Mouse (Mus musculus) embryonic fibroblast, embryonic 13.5 days (primary cell): ENCODE data around the gene Cog2.

Experiments
- CTCF ChIP-seq: IDR thresholded peaks from 2 replicates; pipeline ENCODE4 v1.5.1; 2011; ENCODE audit warnings: mild to moderate bottlenecking, control low read depth, low read length, moderate library complexity, borderline replicate concordance; ENCODE audit not compliant: insufficient read depth
- POLR2A ChIP-seq: IDR thresholded peaks from 2 replicates; pipeline ENCODE4 v1.6.1; 2011; ENCODE audit warnings: low read depth, mild to moderate bottlenecking, control low read depth, low read length, moderate library complexity

DNA sequence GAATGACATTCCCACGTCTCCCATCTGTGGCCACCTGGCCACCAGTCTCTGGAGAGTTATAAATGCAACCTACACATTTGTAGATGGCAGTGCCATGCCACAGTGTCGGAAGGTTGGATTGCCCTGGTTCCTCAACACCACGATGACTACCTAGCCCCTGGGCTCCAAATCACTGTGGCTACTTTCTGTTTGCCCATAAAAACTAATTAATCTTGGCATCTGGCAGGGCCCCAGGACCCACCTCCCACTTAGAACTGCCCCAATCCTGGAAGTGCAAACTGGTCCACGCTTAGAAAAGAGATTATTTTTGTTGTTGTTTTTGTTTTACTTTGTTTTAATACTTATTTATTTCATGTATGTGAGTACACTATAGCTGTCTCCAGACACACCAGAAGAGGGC, 24.3 kb upstream of the Cog2 start:
- no peak for TF ChIP-seq CTCF
- no peak for TF ChIP-seq POLR2A
